Mouse (Mus musculus): ENCODE measurements around the gene Tmod3. TPM values are rescaled to one million over a fixed set of nuclear protein-coding genes. Genes with fewer than 3 reads are reported as not detected.

Tmod3 gene
- polyA plus RNA-seq (2012; rRNA removed): 16.2 and 18.4 TPM in 2 replicates

GRCm38 (mm10) chr9:75559512-75560012 lies at the start of gene Tmod3:
Tmod3 (minus strand) TSS chr9:75559657.

Other genes with a start within 250 kb of the Tmod3 start
- gene Bcl2l10, start 211.9 kb downstream of the Tmod3 start, polyA plus RNA-seq (2012; rRNA removed): 21.8 and 23.7 TPM in 2 replicates
- 24.3 and 25.7 TPM in 2 replicates for gene Mapk6, start 149.7 kb downstream of the Tmod3 start, polyA plus RNA-seq (2012; rRNA removed)
- 5.0 and 5.6 TPM in 2 replicates for gene Leo1, start 118.1 kb downstream of the Tmod3 start, polyA plus RNA-seq (2012; rRNA removed)
- gene Tmod2, start 51.7 kb upstream of the Tmod3 start, polyA plus RNA-seq (2012; rRNA removed): 0.75 and 1.1 TPM in 2 replicates
- 57.0 and 87.5 TPM in 2 replicates for gene Lysmd2, start 66.1 kb upstream of the Tmod3 start, polyA plus RNA-seq (2012; rRNA removed)
- 0.83 and 3.0 TPM in 2 replicates for gene Scg3, start 124.4 kb upstream of the Tmod3 start, polyA plus RNA-seq (2012; rRNA removed)
- gene Bmp5, start 215.7 kb upstream of the Tmod3 start, polyA plus RNA-seq (2012; rRNA removed): 0.17 and 0.24 TPM in 2 replicates

Measured in ovary, adult 2 months (tissue).